Mouse (Mus musculus): Measurements from ENCODE around the gene BC048562.

- TF ChIP-seq CTCF (IDR thresholded peaks at IDR 0.05; ENCODE audit: low read depth) (no peak), EP300 (IDR thresholded peaks at IDR 0.05; ENCODE audit: low read depth) (no peak)
Measured at GRCm38 (mm10) chr9:108411381-108411942, 24.8 kb upstream of the BC048562 start.

Measured in liver, postnatal 0 days (tissue).